Mouse (Mus musculus) monocyte, adult 5-6 weeks (primary cell): Measurements from ENCODE around the gene Cpsf3. TPM values are rescaled to one million over a fixed set of nuclear protein-coding genes. Genes with fewer than 3 reads are reported as not detected.

Experiments
- ATAC-seq: fragments of 153-309, 156-312 bp; replicated peaks from 2 replicates; pipeline ENCODE4 v1.8.0; 2017; ENCODE audit warnings: mild to moderate bottlenecking; ENCODE audit not compliant: low TSS enrichment, insufficient number of reproducible peaks, severe bottlenecking, poor library complexity, low FRiP score
- total RNA-seq: library from RNA; stranded (forward); fragments of 200-1000, 200-491, 200-594 nt; gene quantifications from 3 replicates; pipeline ENCODE4 v1.2.3, GENCODE M21; 2017

The Cpsf3 gene
- total RNA-seq, 1 experiment from 2014 or later: 117 TPM

DNA sequence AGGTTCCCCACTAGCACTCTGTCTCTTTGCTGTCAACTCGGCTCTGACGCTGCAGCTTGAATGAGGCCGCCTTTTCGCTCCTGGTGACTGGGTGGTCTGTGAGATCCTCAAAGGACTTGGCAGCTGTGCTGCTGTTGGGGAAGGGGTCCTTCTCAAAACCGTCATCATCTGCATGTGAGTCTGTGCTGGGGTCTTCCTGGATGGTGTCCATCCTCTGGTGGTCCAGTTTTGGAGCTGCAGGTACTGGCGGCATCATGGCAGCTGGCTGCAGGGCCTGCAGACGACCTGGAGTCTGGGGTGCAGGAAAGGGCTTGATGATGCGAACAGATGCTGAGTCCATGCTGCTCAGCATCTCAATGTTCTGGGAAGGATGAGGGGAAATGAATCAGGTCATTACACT is 40.1 kb downstream of the Cpsf3 start:
- no peak for ATAC-seq

DNA sequence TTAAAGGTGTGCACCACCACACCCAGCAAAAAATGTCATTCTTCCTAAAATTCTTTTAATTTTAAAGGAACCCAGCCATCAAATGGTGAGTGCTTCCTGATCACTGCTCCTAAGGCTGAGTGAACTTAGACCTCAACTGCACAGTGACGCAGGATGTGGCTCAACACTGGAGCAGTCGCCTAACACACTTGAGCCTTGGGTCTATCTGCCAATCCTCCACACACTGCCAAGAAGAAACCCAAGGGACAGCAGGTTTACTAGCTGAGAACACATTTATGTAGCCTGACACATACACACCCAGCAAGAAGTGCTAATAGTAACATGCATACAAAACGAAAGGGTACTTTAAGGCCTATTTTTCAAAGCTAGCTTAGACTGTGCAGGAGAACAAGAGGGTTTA is 41.1 kb downstream of the Cpsf3 start:
- no peak for ATAC-seq

DNA sequence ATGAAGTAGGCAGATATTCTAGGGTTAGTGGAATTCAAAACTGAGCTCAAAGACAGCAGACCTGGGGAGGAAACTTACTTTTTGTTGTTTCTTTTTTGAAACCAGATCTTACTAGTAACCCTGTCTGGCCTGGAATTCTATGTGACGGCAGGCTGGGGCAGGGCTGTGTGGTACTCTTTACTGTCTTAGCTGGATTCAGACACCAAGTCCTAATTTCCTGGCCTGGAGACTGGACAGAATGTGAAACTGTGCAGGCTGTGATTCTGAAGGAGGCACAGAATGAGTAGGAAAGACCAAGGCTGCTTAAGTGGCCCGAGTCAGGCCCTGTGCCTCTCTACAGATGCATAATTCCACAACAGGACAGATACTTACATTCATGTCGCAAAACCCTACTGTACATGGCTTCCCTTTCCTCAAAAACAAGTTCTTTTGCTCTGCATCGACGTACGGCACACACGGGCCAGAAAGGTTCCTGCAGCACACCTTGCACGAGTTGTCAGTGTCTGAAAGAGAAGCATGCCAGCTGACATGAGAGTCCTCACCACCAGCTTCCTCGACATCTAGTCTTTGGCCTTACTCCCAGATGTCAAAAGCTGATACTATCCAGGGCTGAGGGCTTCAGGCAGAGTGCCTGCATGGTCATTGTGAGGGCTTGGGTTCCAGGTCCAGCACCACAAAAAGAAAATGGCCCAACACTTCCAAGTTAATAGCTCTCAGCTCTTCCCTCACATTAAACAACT is 44.6 kb downstream of the Cpsf3 start:
- ATAC-seq: no peak

DNA sequence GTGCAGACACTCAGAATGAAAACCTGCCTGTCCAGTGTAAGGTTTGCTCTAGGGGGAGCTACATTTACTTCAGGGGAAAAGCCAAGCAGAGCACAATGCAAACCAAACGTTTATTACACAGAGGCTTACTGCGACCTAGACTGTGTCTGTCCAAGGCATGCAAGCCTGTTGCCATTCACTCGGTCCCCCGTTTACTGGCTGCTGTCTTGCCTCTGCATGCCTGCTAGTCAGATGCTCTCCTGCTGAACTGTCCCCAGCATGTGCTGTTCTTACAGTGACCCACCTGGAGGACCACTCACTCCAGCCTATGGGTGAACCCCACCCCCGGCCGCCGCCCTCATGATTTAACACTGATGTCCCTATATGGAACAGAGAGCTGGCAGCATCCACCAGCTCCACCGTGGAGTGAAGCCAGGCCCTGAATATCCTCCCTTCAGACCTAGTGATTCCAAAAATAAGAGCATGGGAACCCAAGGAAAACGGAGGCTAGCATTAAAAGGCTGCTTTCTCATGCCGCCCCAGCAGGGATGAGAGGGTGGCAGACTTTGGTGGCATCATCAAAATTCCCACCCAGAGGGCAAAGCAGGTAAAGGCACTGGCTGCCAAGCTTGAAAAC is 45.9 kb downstream of the Cpsf3 start:
- no peak for ATAC-seq

DNA sequence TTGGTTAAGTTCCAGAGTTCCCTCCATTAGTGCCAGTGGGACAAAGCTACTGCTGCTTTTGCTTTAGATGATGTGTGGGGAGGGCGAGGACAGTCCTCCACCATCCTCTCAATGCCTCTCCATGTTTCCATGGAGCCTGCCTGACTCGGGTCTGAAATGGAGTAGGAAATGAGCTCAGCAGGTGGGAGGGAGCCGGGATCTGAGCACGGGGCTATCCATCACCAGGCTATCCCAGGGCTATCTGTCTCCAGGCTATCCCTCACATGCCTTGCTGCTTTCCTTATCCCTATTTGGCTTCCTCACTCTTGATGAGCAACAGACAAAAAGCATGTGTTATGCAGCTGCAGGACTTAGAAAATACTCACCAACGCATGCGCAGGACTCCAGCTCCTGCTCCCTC is 46.5 kb downstream of the Cpsf3 start:
- no peak for ATAC-seq

DNA sequence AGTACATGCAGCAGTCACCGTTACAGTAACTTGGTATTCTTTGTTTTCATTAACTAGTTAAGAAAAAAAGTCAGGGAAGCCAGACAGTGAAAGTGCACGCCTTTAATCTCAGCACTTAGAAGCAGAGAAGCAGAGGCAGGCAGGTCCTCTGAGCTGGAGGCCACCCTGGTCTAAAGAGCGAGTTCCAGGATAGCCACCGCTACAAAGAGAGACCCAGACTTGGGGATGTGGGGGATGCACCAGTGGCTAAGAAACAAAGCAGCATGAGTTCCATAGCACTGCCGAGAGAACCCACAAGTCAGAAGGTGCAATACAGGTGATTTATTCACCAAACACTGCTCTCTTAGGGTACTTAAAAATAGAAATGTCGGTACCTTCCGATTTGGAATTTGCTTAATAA is 47.8 kb downstream of the Cpsf3 start:
- ATAC-seq: no peak

DNA sequence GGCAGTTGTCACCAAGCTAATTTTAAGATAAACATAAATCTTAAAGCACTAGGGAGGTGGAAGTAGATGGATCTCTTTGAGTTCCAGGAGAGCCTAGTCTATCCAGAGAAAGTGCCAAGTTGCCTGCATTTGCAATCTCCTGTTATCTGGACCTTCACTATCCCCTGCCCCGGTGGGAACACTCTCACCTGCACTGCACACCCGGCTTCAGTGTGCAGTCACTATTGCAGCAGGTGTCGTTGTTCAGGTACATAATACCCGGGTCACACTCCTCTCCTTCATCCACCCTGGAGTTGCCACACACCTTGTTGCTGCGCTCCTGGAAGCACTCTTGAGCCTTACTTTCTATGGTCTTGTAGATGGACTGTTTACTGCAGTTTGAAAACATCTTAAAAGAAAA is 48.6 kb downstream of the Cpsf3 start:
- ATAC-seq: no peak

DNA sequence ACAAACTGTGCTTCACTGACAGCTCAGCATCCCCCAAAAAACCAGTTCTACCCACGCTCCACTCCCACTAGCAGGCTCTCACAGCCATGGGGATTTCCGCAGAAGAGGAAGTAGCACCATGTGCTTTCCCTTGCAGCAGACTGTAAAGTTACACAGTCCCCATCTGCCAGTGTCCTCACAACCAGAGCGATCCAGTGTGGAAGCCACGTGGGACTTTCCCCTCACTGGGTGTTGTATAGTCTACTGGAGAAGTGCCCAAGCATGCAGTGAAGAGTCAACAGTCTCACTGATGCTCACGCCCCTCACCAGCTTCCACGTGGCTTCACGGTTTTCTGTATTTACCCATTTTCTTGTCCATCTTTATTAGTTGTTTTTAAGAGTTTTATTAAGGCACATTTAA is 50.7 kb downstream of the Cpsf3 start:
- ATAC-seq: peak; percentile 92

DNA sequence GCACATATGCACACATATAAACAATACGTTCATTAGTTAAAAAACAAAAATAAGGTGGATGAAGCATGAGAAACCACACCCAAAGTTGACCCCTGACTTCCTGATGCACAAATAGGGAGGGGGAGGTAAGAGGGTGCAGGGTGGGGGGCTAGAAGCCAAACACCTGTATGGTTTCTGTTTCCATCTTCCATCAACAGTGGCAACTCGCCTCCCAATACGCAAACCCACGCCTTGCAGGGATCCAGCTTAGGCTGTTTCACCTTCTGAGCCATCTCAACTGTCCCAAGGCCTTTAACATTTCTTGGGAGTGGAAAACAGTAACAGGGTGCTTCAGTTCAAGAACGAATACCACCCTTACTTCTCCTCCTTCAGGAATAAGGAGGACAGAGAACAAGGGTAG is 52.0 kb downstream of the Cpsf3 start:
- no peak for ATAC-seq

DNA sequence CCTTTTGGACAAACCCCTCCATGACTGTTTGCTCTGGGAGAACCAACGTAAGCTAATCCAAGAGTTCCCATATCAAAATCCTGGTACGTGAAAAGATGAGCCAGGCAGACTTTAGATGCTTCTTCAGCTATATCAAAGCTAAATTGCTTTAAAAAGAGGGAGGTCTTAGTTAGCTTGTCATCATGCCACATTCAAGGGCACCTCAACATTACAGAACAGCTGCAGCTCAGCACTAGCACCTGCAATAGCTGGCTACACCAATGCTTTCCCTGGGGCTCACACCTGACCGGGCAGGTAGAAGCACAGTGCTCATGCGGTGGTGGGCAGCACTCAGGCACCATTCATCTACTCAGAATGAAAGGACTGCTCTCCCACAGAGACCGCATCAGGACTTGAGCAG is 55.5 kb downstream of the Cpsf3 start:
- no peak for ATAC-seq

DNA sequence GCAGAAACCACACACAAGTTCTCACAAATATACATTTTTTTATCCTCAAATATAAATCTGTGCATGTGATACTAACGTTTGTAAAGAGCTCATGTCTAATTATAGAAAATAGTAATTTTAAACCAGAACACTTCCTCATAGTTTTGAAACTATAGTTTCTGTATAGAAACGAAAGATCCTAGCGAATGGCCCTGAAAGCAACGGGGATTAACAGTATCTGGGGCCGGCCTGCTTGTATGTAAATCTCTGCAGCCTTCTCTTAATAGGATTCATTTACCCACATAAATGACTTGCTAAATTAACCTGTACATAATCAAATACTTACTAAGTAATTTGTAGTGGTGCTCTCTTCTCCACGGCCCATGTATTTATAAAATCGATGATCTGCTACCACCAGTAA is 61.8 kb downstream of the Cpsf3 start:
- ATAC-seq: no peak

DNA sequence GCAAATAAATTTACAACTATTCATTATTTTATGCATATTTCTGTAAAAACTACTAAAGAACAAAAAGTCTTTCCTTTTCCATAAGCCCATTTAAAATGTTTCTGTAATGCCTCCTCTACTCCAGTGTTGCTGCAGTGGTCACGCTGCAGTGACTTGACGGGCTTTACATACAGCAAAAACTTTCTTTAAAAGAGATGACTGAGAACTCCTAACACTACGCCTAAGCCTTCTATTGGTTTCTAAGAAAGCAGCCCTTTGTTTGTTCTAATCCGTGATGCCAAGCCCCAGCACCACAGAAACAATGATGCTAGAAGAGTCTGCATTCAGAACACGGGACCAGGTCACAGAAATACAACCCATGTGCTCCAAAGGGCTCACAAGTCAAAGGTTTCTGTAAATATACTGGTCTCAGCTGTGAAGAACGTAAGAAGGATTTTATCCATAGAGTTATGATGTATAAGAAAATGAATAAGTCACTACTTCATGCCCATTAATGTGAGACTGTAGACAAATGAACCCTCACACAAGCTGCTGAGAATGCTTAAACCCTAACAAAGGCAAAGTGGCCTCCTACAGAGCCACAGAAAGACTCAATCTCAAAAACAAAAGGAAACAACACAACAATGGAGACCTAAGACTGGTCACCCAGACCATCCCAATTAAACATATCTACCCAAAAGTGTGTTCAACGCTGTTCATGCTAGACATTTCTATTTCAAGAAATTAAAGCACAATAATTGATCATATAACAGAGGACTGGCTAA is 65.1 kb downstream of the Cpsf3 start:
- no peak for ATAC-seq

DNA sequence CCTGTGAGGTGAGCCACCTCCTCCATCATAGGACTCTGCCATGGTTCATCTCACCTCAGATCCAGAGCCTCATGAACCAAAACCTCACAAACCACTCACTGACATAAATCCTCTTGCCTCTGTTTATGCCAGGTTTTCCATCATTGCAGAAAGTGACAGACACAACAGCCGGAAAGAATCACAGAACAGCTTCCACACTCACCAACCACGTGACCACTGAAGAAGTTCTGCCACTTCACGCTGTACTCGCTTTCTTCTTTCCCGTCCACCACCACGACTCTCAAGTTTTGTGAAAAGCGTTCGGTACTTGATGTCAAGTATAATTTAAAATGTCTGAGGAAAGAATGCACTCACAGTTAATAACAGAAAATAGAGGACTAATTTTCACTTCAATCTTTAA is 68.5 kb downstream of the Cpsf3 start:
- ATAC-seq: no peak

DNA sequence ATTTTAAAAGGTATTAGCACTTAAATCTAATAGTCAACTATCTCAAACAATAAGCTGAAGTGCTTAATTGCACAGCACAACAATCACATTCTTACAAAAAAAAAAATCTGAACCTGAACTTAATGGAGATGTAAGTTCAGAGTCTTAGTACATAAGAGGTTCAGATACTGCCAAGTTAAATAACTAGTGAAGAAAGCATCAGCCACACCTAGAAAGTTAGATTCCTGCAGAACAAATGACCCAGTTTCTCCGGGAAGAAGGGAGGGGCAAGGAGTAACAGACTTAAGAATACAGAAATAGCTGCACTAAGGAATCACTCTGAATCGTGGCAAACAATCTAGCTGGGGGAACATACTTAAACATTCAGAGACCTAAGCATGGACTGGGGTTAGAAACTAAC is 77.5 kb downstream of the Cpsf3 start:
- no peak for ATAC-seq

DNA sequence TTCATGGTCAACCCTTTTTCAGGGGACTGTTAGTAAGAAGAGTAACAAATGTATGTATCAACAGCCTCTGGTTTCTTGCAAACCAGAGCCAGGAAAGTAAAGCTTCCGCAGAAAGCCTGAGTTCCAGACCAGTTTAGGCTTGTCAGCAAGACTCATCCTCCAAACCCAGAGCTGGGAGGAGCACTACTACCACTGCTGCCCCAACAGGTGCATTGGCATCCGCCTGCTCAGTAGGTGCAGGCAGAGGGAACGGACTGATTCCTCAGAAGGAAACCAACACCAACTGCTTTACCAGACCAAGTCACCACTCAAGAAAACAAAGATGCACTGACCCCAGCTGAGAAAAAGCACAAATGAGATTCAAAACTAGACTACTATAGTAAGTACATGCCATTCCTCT is 78.0 kb downstream of the Cpsf3 start:
- no peak for ATAC-seq

Other genes with a start within 250 kb of the Cpsf3 start
- gene Itgb1bp1, start 893 bp downstream of the Cpsf3 start, total RNA-seq: 25.2 to 56.4 TPM (median 39.1 TPM) in 3 replicates
- 10.9 to 21.8 TPM (median 14.6 TPM) in 3 replicates for gene Iah1, start 31.0 kb downstream of the Cpsf3 start, total RNA-seq
- 104 to 119 TPM (median 113 TPM) in 3 replicates for gene Adam17, start 88.2 kb downstream of the Cpsf3 start, total RNA-seq
- 211 to 254 TPM (median 218 TPM) in 3 replicates for gene Ywhaq, start 132.2 kb downstream of the Cpsf3 start, total RNA-seq